Mouse (Mus musculus) forebrain, embryonic 16.5 days (tissue): Measurements from ENCODE around the gene Kcnk3. TPM values are rescaled to one million over a fixed set of nuclear protein-coding genes. Genes with fewer than 3 reads are reported as not detected.

Experiments
- ATAC-seq: fragments of 200-750 bp; cut with Nextera tagmentation; 2 replicates; pipeline ENCODE4 v1.8.0; 2017; ENCODE audit warnings: mild to moderate bottlenecking, moderate library complexity
- H3K27ac ChIP-seq: fragments of 300-500 bp; sonication (generic); 2 replicates; pipeline ENCODE4 v1.5.1; 2014; ENCODE audit warnings: low read length, control low read depth
- H3K27me3 ChIP-seq: fragments of 300-500 bp; sonication (generic); replicated peaks from 2 replicates; pipeline ENCODE4 v1.6.1; 2014; ENCODE audit warnings: low read length; ENCODE audit not compliant: control insufficient read depth, insufficient read depth
- H3K36me3 ChIP-seq: fragments of 300-500 bp; sonication (generic); 2 replicates; pipeline ENCODE4 v1.6.1; 2014; ENCODE audit not compliant: control insufficient read depth, insufficient read depth
- H3K4me1 ChIP-seq: fragments of 300-500 bp; sonication (generic); replicated peaks from 2 replicates; pipeline ENCODE4 v1.6.1; 2014; ENCODE audit warnings: low read length; ENCODE audit not compliant: control insufficient read depth, insufficient read depth
- H3K4me2 ChIP-seq: fragments of 300-500 bp; sonication (generic); 2 replicates; pipeline ENCODE4 v1.6.1; 2014; ENCODE audit warnings: mild to moderate bottlenecking, low read length, control low read depth
- H3K4me3 ChIP-seq: fragments of 300-500 bp; sonication (generic); replicated peaks from 2 replicates; pipeline ENCODE4 v1.5.1; 2014; ENCODE audit warnings: mild to moderate bottlenecking, low read length, control low read depth
- H3K9ac ChIP-seq: fragments of 300-500 bp; sonication (generic); replicated peaks from 2 replicates; pipeline ENCODE4 v1.6.1; 2014; ENCODE audit warnings: low read depth, low read length, control low read depth
- H3K9me3 ChIP-seq: fragments of 300-500 bp; sonication (generic); 2 replicates; pipeline ENCODE4 v1.6.1; 2016; ENCODE audit warnings: low read length; ENCODE audit not compliant: control insufficient read depth
- WGBS: fragments of 180-500 bp; shearing (Covaris S2); extraction: QIAGEN DNeasy Blood & Tissue Kit; methylation state at CpG from one replicate; pipeline ENCODE4 v1.1.7; 2014; 5-methylcytosine and 5-hydroxymethylcytosine counted together
- polyA plus RNA-seq: library from polyadenylated mRNA; unstranded; fragments of >200 nt; fragmentation: Nextera tagmentation; extraction: Ambion mirVana; gene quantifications from 2 replicates; pipeline ENCODE4 v1.2.1, GENCODE M21; 2015

Kcnk3 gene
- polyA plus RNA-seq, 1 experiment from 2014 or later, result 2.8 TPM

GRCm38 (mm10) chr5:30591786-30592185 is 3.8 kb downstream of the Kcnk3 start:
- Histone ChIP-seq H3K4me2 (no peak overlapping the region), H3K4me1 (peaks cover 19% of the 10 kb centered on the region), H3K9me3 (no peaks in the 10 kb centered on the region), H3K9ac (no peak overlapping the region), H3K27me3 (peaks cover 18% of the 10 kb centered on the region), H3K27ac (no peak overlapping the region), H3K36me3 (no peaks in the 10 kb centered on the region), H3K4me3 (no peak overlapping the region)
- 83% methylated on average over 8 of the region's 8 CpGs for WGBS
- ATAC-seq, result no peak

- Histone ChIP-seq H3K36me3 (no peaks in the 10 kb centered on the region), H3K4me1 (peaks cover 19% of the 10 kb centered on the region), H3K4me2 (no peak overlapping the region), H3K9me3 (no peaks in the 10 kb centered on the region), H3K9ac (no peak overlapping the region), H3K27ac (no peak overlapping the region), H3K27me3 (peaks cover 18% of the 10 kb centered on the region), H3K4me3 (no peak overlapping the region)
- 82% methylated on average over 11 of the region's 11 CpGs for WGBS
- no peak for ATAC-seq
Measured at GRCm38 (mm10) chr5:30592279-30592980, 4.5 kb downstream of the Kcnk3 start.

- peaks cover 19% of the 10 kb centered on the region for H3K4me1 ChIP-seq
- ATAC-seq, result no peak
- no peak overlapping the region for H3K27ac ChIP-seq
- H3K36me3 ChIP-seq, result no peaks in the 10 kb centered on the region
- 76% methylated on average over 11 of the region's 11 CpGs for WGBS
- H3K9me3 ChIP-seq, result no peaks in the 10 kb centered on the region
- no peak overlapping the region for H3K4me3 ChIP-seq
- H3K4me2 ChIP-seq, result no peak overlapping the region
- H3K27me3 ChIP-seq, result peaks cover 18% of the 10 kb centered on the region
- H3K9ac ChIP-seq, result no peak overlapping the region
Measured at GRCm38 (mm10) chr5:30593360-30593759, 5.4 kb downstream of the Kcnk3 start.

- no peak overlapping the region for H3K9ac ChIP-seq
- WGBS, result 39% methylated on average over 10 of the region's 10 CpGs
Measured at GRCm38 (mm10) chr5:30593811-30594504, 6.0 kb downstream of the Kcnk3 start.

GRCm38 (mm10) chr5:30594953-30595560 is 7.1 kb downstream of the Kcnk3 start:
- Histone ChIP-seq H3K36me3 (no peaks in the 10 kb centered on the region), H3K9me3 (no peaks in the 10 kb centered on the region), H3K27ac (no peak overlapping the region), H3K4me2 (no peak overlapping the region), H3K4me3 (no peak overlapping the region), H3K9ac (no peak overlapping the region), H3K27me3 (peaks cover 8% of the 10 kb centered on the region), H3K4me1 (peaks cover 4% of the 10 kb centered on the region; the same call in 1 of the 2 replicates)
- ATAC-seq, result no peak
- 35% methylated on average over 6 of the region's 6 CpGs for WGBS

More at GRCm38 (mm10) chr5:30593811-30594504, 6.0 kb downstream of the Kcnk3 start:
- Histone ChIP-seq H3K4me1 (peaks cover 13% of the 10 kb centered on the region), H3K9me3 (no peaks in the 10 kb centered on the region), H3K4me2 (no peak overlapping the region), H3K27ac (no peak overlapping the region), H3K36me3 (no peaks in the 10 kb centered on the region), H3K27me3 (peaks cover 18% of the 10 kb centered on the region), H3K4me3 (no peak overlapping the region)
- ATAC-seq, result no peak

- no peak overlapping the region for H3K4me2 ChIP-seq
- no peak overlapping the region for H3K4me3 ChIP-seq
- 40% methylated on average over 4 of the region's 4 CpGs for WGBS
- ATAC-seq, result no peak
- H3K4me1 ChIP-seq, result peaks cover 6% of the 10 kb centered on the region
- no peaks in the 10 kb centered on the region for H3K9me3 ChIP-seq
- no peak overlapping the region for H3K9ac ChIP-seq
- H3K27me3 ChIP-seq, result no peaks in the 10 kb centered on the region
- H3K27ac ChIP-seq, result no peak overlapping the region
- no peaks in the 10 kb centered on the region for H3K36me3 ChIP-seq
Measured at GRCm38 (mm10) chr5:30601397-30601796, 13.4 kb downstream of the Kcnk3 start.

- Histone ChIP-seq H3K9me3 (no peaks in the 10 kb centered on the region), H3K4me3 (no peak overlapping the region), H3K4me2 (no peak overlapping the region), H3K27me3 (no peaks in the 10 kb centered on the region), H3K9ac (no peak overlapping the region), H3K36me3 (no peaks in the 10 kb centered on the region), H3K4me1 (peaks cover 10% of the 10 kb centered on the region), H3K27ac (no peak overlapping the region)
- no peak for ATAC-seq
- 69% methylated on average over 3 of the region's 3 CpGs for WGBS
Measured at GRCm38 (mm10) chr5:30603255-30603654, 15.3 kb downstream of the Kcnk3 start.

GRCm38 (mm10) chr5:30603926-30604325 is 16.0 kb downstream of the Kcnk3 start:
- Histone ChIP-seq H3K27me3 (no peaks in the 10 kb centered on the region), H3K4me2 (no peak overlapping the region), H3K9me3 (no peaks in the 10 kb centered on the region), H3K36me3 (no peaks in the 10 kb centered on the region), H3K9ac (no peak overlapping the region), H3K4me1 (peaks cover 10% of the 10 kb centered on the region), H3K4me3 (no peak overlapping the region), H3K27ac (no peak overlapping the region)
- ATAC-seq, result no peak
- 74% methylated on average over 4 of the region's 4 CpGs for WGBS

- Histone ChIP-seq H3K27ac (no peak overlapping the region), H3K4me2 (no peak overlapping the region), H3K27me3 (no peaks in the 10 kb centered on the region), H3K4me3 (no peak overlapping the region), H3K36me3 (no peaks in the 10 kb centered on the region), H3K9ac (no peak overlapping the region), H3K4me1 (peaks cover 10% of the 10 kb centered on the region), H3K9me3 (no peaks in the 10 kb centered on the region)
- ATAC-seq, result no peak
- WGBS, result 59% methylated on average over 8 of the region's 8 CpGs
Measured at GRCm38 (mm10) chr5:30604769-30605188, 16.8 kb downstream of the Kcnk3 start.
